Mouse (Mus musculus) CH12.LX (cell line): ENCODE measurements at regions not wholly inside any gene's neighbourhood (a gene's known extent, or its start where the extent isn't known, plus 50 kb on each side); places are given as distances from the start of the nearest gene placed in this dataset.

Experiments
- BHLHE40 ChIP-seq: IDR thresholded peaks from 2 replicates; pipeline ENCODE4 v1.6.1; 2011; ENCODE audit warnings: mild to moderate bottlenecking, low read depth, low read length, improper control_type of control experiment
- CTCF ChIP-seq, 2 experiments: IDR thresholded peaks in 1 of 2; conservative IDR thresholded peaks in 1 of 2; 2 replicates each; pipeline ENCODE4 v1.5.1; 2011 to 2012; ENCODE audit warnings: low read depth in 2 of 2, low read length in 2 of 2, improper control_type of control experiment in 1 of 2, inconsistent platforms in 1 of 2, mild to moderate bottlenecking in 1 of 2, moderate library complexity in 1 of 2
- EP300 ChIP-seq: IDR thresholded peaks from 2 replicates; pipeline ENCODE4 v1.6.1; 2011; ENCODE audit warnings: low read length, improper control_type of control experiment
- GABPA ChIP-seq: IDR thresholded peaks from 2 replicates; pipeline ENCODE4 v1.6.1; 2012; ENCODE audit warnings: low read depth, low read length, improper control_type of control experiment, inconsistent platforms; ENCODE audit not compliant: insufficient replicate concordance
- KAT2A ChIP-seq: IDR thresholded peaks from 2 replicates; pipeline ENCODE4 v1.6.1; 2012; ENCODE audit warnings: low read length, improper control_type of control experiment, inconsistent platforms; ENCODE audit not compliant: insufficient replicate concordance
- MAX ChIP-seq: IDR thresholded peaks from 2 replicates; pipeline ENCODE4 v1.6.1; 2011; ENCODE audit warnings: low read length, improper control_type of control experiment
- MXI1 ChIP-seq: IDR thresholded peaks from 2 replicates; pipeline ENCODE4 v1.6.1; 2011; ENCODE audit warnings: mild to moderate bottlenecking, low read depth, low read length, improper control_type of control experiment
- NELFE ChIP-seq: IDR thresholded peaks from 2 replicates; pipeline ENCODE4 v1.6.1; 2011; ENCODE audit warnings: low read depth, low read length, improper control_type of control experiment
- POLR2A ChIP-seq: IDR thresholded peaks from 2 replicates; pipeline ENCODE4 v1.6.1; 2011; ENCODE audit warnings: low read depth, mild to moderate bottlenecking, improper control_type of control experiment, low read length
- SIN3A ChIP-seq: IDR thresholded peaks from 2 replicates; pipeline ENCODE4 v1.6.1; 2012; ENCODE audit warnings: low read length, improper control_type of control experiment, inconsistent platforms
- USF2 ChIP-seq: conservative IDR thresholded peaks from 2 replicates; pipeline ENCODE4 v1.6.1; 2011; ENCODE audit warnings: low read depth, low read length, improper control_type of control experiment
- ZKSCAN1 ChIP-seq: IDR thresholded peaks from 2 replicates; pipeline ENCODE4 v1.6.1; 2012; ENCODE audit warnings: low read depth, inconsistent platforms, low read length, improper control_type of control experiment, borderline replicate concordance

DNA sequence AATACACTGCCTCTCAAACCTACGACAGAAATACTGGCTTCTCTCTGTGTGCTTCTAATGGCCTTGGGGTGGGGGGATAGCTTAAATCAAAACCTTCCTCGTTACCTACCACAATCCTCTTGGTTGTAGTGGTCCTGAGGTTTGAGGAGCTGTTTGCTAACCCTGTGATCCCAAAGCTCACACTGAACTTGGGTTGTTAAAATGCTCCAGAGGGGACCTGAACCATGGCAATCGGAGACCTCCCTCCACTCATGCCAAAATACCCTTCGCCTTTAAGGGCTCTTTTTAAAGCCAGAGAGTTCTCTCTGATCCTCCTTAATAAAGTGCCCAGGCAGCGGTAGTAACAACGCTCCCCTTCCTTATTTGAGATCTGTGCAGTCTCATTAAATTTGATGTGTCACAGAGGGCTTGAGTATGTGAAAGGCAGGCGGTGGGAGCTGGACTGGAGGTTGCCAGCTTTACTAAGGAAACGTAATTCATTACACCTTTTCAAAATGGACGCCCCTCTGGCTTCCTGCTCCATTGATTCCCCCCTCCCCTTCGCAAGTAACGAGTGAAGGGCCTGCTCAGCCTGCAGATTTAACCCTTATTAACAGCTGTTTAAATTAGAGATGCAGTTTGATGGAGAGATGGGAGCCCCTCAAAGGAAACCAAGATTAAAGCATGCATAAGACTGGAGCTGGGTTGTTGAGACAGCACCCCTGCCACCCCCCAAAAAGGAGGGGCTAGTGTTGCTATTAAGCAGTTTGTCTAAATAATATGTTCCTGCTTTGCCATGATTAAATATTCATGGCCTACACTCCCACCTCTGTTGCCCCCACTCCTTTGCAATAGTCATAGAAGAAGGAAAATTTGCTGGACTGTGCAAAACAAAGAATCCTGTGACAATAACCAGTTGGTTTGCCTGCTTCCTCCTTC, 289.4 kb downstream of the Sorl1 start:
- no peak for TF ChIP-seq EP300
- TF ChIP-seq POLR2A: no peak
- TF ChIP-seq NELFE: no peak
- TF ChIP-seq BHLHE40: no peak
- TF ChIP-seq ZKSCAN1: no peak
- no peak for TF ChIP-seq CTCF (conservative IDR thresholded peaks at IDR 0.05 in 1 of 2, IDR thresholded peaks at IDR 0.05 in 1 of 2; ENCODE audit: low read depth in 2 of 2, low read length in 2 of 2)
- no peak for TF ChIP-seq MAX
- TF ChIP-seq KAT2A: no peak
- TF ChIP-seq SIN3A: no peak
- no peak for TF ChIP-seq MXI1
- TF ChIP-seq GABPA: no peak
- no peak for TF ChIP-seq USF2
